Comparison of ENCODE assay signal across 8 mouse cellular contexts in genomic region chr19:47579788-47580631, GRCm38 (mm10). TPM values are rescaled to one million over a fixed set of nuclear protein-coding genes. Genes with fewer than 3 reads are reported as not detected.
DNase-seq lines count a peak whose midpoint lies in the region; ATAC-seq lines count a peak whose summit lies in the region.

No protein-coding gene starts in this region.

- peak overlapping the region; percentile 85 for H3K4me2 ChIP-seq in embryonic facial prominence, embryonic 14.5 days (ENCODE audit: low read depth, low read length)
- peak overlapping the region; percentile 76 for H3K4me2 ChIP-seq in heart, embryonic 16.5 days (ENCODE audit: low read depth, low read length)

- peaks cover 18% of the 10 kb centered on the region for H3K4me1 ChIP-seq in embryonic facial prominence, embryonic 14.5 days (ENCODE audit: control insufficient read depth, insufficient read depth, low read length)
- peaks cover 18% of the 10 kb centered on the region for H3K4me1 ChIP-seq in heart, embryonic 16.5 days (ENCODE audit: control insufficient read depth, insufficient read depth, low read length)

- peak overlapping the region; percentile 78 for H3K4me3 ChIP-seq in embryonic facial prominence, embryonic 14.5 days (ENCODE audit: low read depth, low read length)
- peak overlapping the region; percentile 70 for H3K4me3 ChIP-seq in heart, embryonic 16.5 days (ENCODE audit: low read length)

- under 1% methylated on average over 34 of the region's 96 CpGs for WGBS in embryonic facial prominence, embryonic 14.5 days
- WGBS in heart, embryonic 16.5 days = under 1% methylated on average over 59 of the region's 96 CpGs

- H3K27me3 ChIP-seq in embryonic facial prominence, embryonic 14.5 days (replicated peaks; ENCODE audit: control insufficient read depth, insufficient read depth, low read length) = no peaks in the 10 kb centered on the region
- no peaks in the 10 kb centered on the region for H3K27me3 ChIP-seq in heart, embryonic 16.5 days (ENCODE audit: control insufficient read depth, insufficient read depth, low read length)

- no peaks in the 10 kb centered on the region for H3K9me3 ChIP-seq in embryonic facial prominence, embryonic 14.5 days (ENCODE audit: control insufficient read depth, low read length)
- H3K9me3 ChIP-seq in heart, embryonic 16.5 days (replicated peaks; ENCODE audit: control insufficient read depth, low read length) = no peaks in the 10 kb centered on the region

- no peaks in the 10 kb centered on the region for H3K36me3 ChIP-seq in embryonic facial prominence, embryonic 14.5 days (ENCODE audit: control insufficient read depth, insufficient read depth, low read length)
- no peaks in the 10 kb centered on the region for H3K36me3 ChIP-seq in heart, embryonic 16.5 days (ENCODE audit: control insufficient read depth, insufficient read depth)

- peak; percentile 36 to 80 for DNase-seq in adrenal gland, adult (ENCODE audit: inconsistent age in 2 of 2, low spot score in 1 of 2)
- no peak for DNase-seq in adrenal gland, postnatal 4 days (ENCODE audit: low spot score in 2 of 2)
- DNase-seq in adrenal gland, postnatal 10 days = peak; percentile 56
- DNase-seq in embryonic facial prominence, embryonic 14.5 days (ENCODE audit: low spot score) = peak; percentile 26
- DNase-seq in kidney, postnatal 25 days = peak; percentile 50 to 60
- peak; percentile 31 to 73 for DNase-seq in spleen, postnatal 4 days (ENCODE audit: low spot score in 2 of 2)

- ATAC-seq in embryonic facial prominence, embryonic 14.5 days (ENCODE audit: low read depth) = peak; percentile 62
- ATAC-seq in heart, embryonic 16.5 days (replicated peaks; ENCODE audit: extremely low read depth, insufficient read depth, low FRiP score) = peak; percentile 65
- peak; percentile 34 for ATAC-seq in megakaryocyte-erythroid progenitor cell, adult 5-6 weeks (replicated peaks; ENCODE audit: low FRiP score, low TSS enrichment, poor library complexity, severe bottlenecking)

- peak overlapping the region; percentile 94 for H3K27ac ChIP-seq in embryonic facial prominence, embryonic 14.5 days (replicated peaks; ENCODE audit: low read depth, low read length)
- H3K27ac ChIP-seq in heart, embryonic 16.5 days (ENCODE audit: low read length) = peak overlapping the region; percentile 99

- peak overlapping the region; percentile 94 for H3K9ac ChIP-seq in embryonic facial prominence, embryonic 14.5 days (ENCODE audit: low read depth, low read length)
- peak overlapping the region; percentile 98 for H3K9ac ChIP-seq in heart, embryonic 16.5 days (ENCODE audit: low read length)

RNA-seq across cellular contexts. Expression of gene Slk, which starts 0.5 kb away (rescaled TPM):
- 10 to 100 TPM; 61.1 to 70.0 TPM for total RNA-seq in adrenal gland, postnatal 4 days (2021)
- total RNA-seq in adrenal gland, postnatal 10 days (2021) = 10 to 100 TPM; 41.4 to 51.7 TPM
- 16.3 and 18.3 TPM in 2 replicates for polyA plus RNA-seq in embryonic facial prominence, embryonic 14.5 days (2014; fragmentation: Nextera tagmentation; extraction: Ambion mirVana)
- polyA plus RNA-seq in heart, embryonic 16.5 days (2015; fragmentation: Nextera tagmentation; extraction: Ambion mirVana) = 12.5 and 13.0 TPM in 2 replicates
- total RNA-seq in megakaryocyte-erythroid progenitor cell, adult 5-6 weeks (2014; fragmentation: Nextera tagmentation) = 101 and 110 TPM in 2 replicates
- total RNA-seq in megakaryocyte-erythroid progenitor cell, adult 5-6 weeks (2017) = 164 and 206 TPM in 2 replicates

RNA-seq across cellular contexts. Expression of gene Stn1, which starts 42.7 kb away (rescaled TPM):
- total RNA-seq in adrenal gland, postnatal 4 days (2021) = 10 to 100 TPM; 21.4 to 26.0 TPM
- 10 to 100 TPM; 13.1 to 18.7 TPM for total RNA-seq in adrenal gland, postnatal 10 days (2021)
- polyA plus RNA-seq in embryonic facial prominence, embryonic 14.5 days (2014; fragmentation: Nextera tagmentation; extraction: Ambion mirVana) = 48.1 and 52.3 TPM in 2 replicates
- 37.3 and 38.5 TPM in 2 replicates for polyA plus RNA-seq in heart, embryonic 16.5 days (2015; fragmentation: Nextera tagmentation; extraction: Ambion mirVana)
- total RNA-seq in megakaryocyte-erythroid progenitor cell, adult 5-6 weeks (2014; fragmentation: Nextera tagmentation) = 10.3 and 15.3 TPM in 2 replicates
- 12.3 and 19.9 TPM in 2 replicates for total RNA-seq in megakaryocyte-erythroid progenitor cell, adult 5-6 weeks (2017)

Comparison
In these comparisons a context has a peak if more than half of its experiments do, and no peak if none do; other contexts are left out.
1. DNase-seq: peak in adrenal gland, adult (2 of 2), adrenal gland, postnatal 10 days (single experiment), embryonic facial prominence, embryonic 14.5 days (single experiment), kidney, postnatal 25 days (2 of 2) and spleen, postnatal 4 days (2 of 2); none in adrenal gland, postnatal 4 days (0 of 2).
2. Peak in every context shown above with its lines, with median percentiles within 50 percentile points of each other: ATAC-seq.